Mouse (Mus musculus): Measurements from ENCODE around the gene Cd320.
"Not testable (repeated sequence)": the region's sequence is repeated elsewhere in the genome, so short reads cannot be mapped to it uniquely, and the experiment has no call there.

Gene Cd320

DNA sequence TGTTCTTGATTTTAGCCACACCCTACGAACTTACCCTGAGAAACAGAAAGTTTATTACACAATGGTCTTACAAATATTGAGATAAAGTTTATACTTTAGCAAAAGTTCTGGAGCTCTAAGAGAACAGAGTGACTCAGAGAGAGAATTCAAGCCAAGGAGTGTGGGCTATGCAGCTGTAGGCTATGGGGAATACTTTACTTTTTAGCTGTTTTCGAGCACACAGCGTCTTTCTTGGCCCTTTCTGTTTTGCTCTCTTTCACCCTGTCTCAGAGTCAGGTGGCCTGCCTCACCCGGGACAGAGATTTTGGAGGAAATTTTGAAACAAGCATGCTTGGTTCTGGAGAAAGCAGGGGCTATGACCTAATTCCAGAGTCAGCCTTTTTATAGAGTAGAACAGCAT lies 55.3 kb downstream of the Cd320 start:
- DNase-seq (ENCODE audit: low read depth, low spot score) = not testable (repeated sequence)

All from ES-CJ7 (cell line).